Mouse (Mus musculus) midbrain, embryonic 14.5 days (tissue): ENCODE results near the gene Adat3. TPM values are rescaled to one million over a fixed set of nuclear protein-coding genes. Genes with fewer than 3 reads are reported as not detected.

ENCODE experiments used
- microRNA-seq: library from miRNA; unstranded; fragments of <30 nt; microRNA quantifications from one replicate; pipeline ENCODE4, GENCODE M21; 2016
- polyA plus RNA-seq: library from polyadenylated mRNA; unstranded; fragments of >200 nt; fragmentation: Nextera tagmentation; extraction: Ambion mirVana; gene quantifications from 2 replicates; pipeline ENCODE4 v1.2.1, GENCODE M21; 2014

Adat3 gene
- polyA plus RNA-seq, 1 experiment from 2014 or later = 4.9 TPM

Small RNA genes within 50 kb of the gene (microRNA-seq; reads per million reads assigned to microRNA genes)
- not detected for gene Mir6912

Other genes starting within 250 kb of the Adat3 start
- 2.9 and 3.2 TPM in 2 replicates for gene Plk5, start 246.4 kb upstream of the Adat3 start, polyA plus RNA-seq
- gene Mex3d, start 215.2 kb upstream of the Adat3 start, polyA plus RNA-seq = 17.3 and 28.2 TPM in 2 replicates
- gene Mbd3, start 203.3 kb upstream of the Adat3 start, polyA plus RNA-seq = 166 and 208 TPM in 2 replicates
- gene Uqcr11, start 196.1 kb upstream of the Adat3 start, polyA plus RNA-seq = 532 and 742 TPM in 2 replicates
- 49.8 and 60.4 TPM in 2 replicates for gene Tcf3, start 169.2 kb upstream of the Adat3 start, polyA plus RNA-seq
- gene Onecut3, start 108.0 kb upstream of the Adat3 start, polyA plus RNA-seq = 2.2 and 2.4 TPM in 2 replicates
- 0.76 and 0.78 TPM in 2 replicates for gene Atp8b3, start 63.8 kb upstream of the Adat3 start, polyA plus RNA-seq
- gene Rexo1, start 41.3 kb upstream of the Adat3 start, polyA plus RNA-seq = 31.7 and 34.2 TPM in 2 replicates
- gene Klf16, start 25.6 kb upstream of the Adat3 start, polyA plus RNA-seq = 4.9 and 5.0 TPM in 2 replicates
- 128 and 151 TPM in 2 replicates for gene Abhd17a, start 12.5 kb upstream of the Adat3 start, polyA plus RNA-seq
- gene Scamp4, start within 50 bp of the Adat3 start, polyA plus RNA-seq = 62.1 and 67.6 TPM in 2 replicates
- gene Gm49322, start 3.1 kb downstream of the Adat3 start, polyA plus RNA-seq = 2.5 and 2.6 TPM in 2 replicates
- gene Csnk1g2, start 20.0 kb downstream of the Adat3 start, polyA plus RNA-seq = 74.1 and 98.5 TPM in 2 replicates
- gene Btbd2, start 54.2 kb downstream of the Adat3 start, polyA plus RNA-seq = 80.1 and 88.8 TPM in 2 replicates
- 46.7 and 54.2 TPM in 2 replicates for gene Mknk2, start 75.2 kb downstream of the Adat3 start, polyA plus RNA-seq
- 45.2 and 47.3 TPM in 2 replicates for gene Mob3a, start 99.1 kb downstream of the Adat3 start, polyA plus RNA-seq
- gene Izumo4, start 99.3 kb downstream of the Adat3 start, polyA plus RNA-seq = 22.4 and 25.1 TPM in 2 replicates
- 106 and 116 TPM in 2 replicates for gene Ap3d1, start 139.4 kb downstream of the Adat3 start, polyA plus RNA-seq
- gene Dot1l, start 152.3 kb downstream of the Adat3 start, polyA plus RNA-seq = 23.4 and 27.9 TPM in 2 replicates
- 57.2 and 75.1 TPM in 2 replicates for gene Sf3a2, start 195.3 kb downstream of the Adat3 start, polyA plus RNA-seq
- gene Plekhj1, start 195.7 kb downstream of the Adat3 start, polyA plus RNA-seq = 107 and 116 TPM in 2 replicates
- 0.12 TPM in 1 of 2 replicates, not detected in the other for gene Amh, start 202.4 kb downstream of the Adat3 start, polyA plus RNA-seq
- gene Jsrp1, start 210.6 kb downstream of the Adat3 start, polyA plus RNA-seq = 0.23 and 0.30 TPM in 2 replicates
- gene Oaz1, start 223.8 kb downstream of the Adat3 start, polyA plus RNA-seq = 1,218 and 1,334 TPM in 2 replicates
- gene Lingo3, start 241.2 kb downstream of the Adat3 start, polyA plus RNA-seq = 6.2 and 7.3 TPM in 2 replicates